21 mouse cellular contexts compared by ENCODE assay signal in genomic region chr10:43502599-43502998, GRCm38 (mm10). TPM values are rescaled to one million over a fixed set of nuclear protein-coding genes. Genes with fewer than 3 reads are reported as not detected.
DNase-seq lines count a peak whose midpoint lies in the region; ATAC-seq and TF ChIP-seq lines count a peak whose summit lies in the region.
"Had no signal": no experiment of that assay in that cellular context is flagged by ENCODE, and none has a peak within 500 bp of the region (broad histone marks: within the 10 kb centered on the region; RNA-seq: fewer than 3 reads in every experiment).

No protein-coding gene starts in this region.

- no peak overlapping the region for H3K4me3 ChIP-seq in cerebellum, adult 2 months (replicated peaks; ENCODE audit: insufficient read depth, low read depth, low read length)
- H3K4me3 ChIP-seq: embryonic facial prominence, embryonic 10.5 days; heart, adult 2 months; heart, embryonic 15.5 days; kidney, embryonic 15.5 days; limb, embryonic 15.5 days; midbrain, embryonic 12.5 days; neural tube, embryonic 12.5 days had no signal

- peak; percentile 70 for ATAC-seq in frontal cortex, adult (ENCODE audit: low TSS enrichment)
- ATAC-seq: intestine, embryonic 16.5 days had no signal

- no peak for TF ChIP-seq CTCF in brain, embryonic 14.5 days (IDR thresholded peaks at IDR 0.05; ENCODE audit: borderline replicate concordance, extremely low read depth, insufficient read depth, insufficient read length)
- TF ChIP-seq CTCF in cerebellum, adult 2 months (IDR thresholded peaks at IDR 0.05; ENCODE audit: borderline replicate concordance, insufficient read depth, low read depth, low read length), result no peak

- H3K4me1 ChIP-seq in cerebellum, adult 2 months (ENCODE audit: control insufficient read depth, insufficient read depth, low read length), result peaks cover 10% of the 10 kb centered on the region
- H3K4me1 ChIP-seq: embryonic facial prominence, embryonic 10.5 days; heart, embryonic 15.5 days; kidney, embryonic 15.5 days; limb, embryonic 15.5 days; midbrain, embryonic 12.5 days; neural tube, embryonic 12.5 days had no signal

- DNase-seq in frontal cortex, adult 2 months (ENCODE audit: extremely low spot score in 1 of 2, low spot score in 1 of 2), result no peak
- DNase-seq in brain, embryonic 14.5 days (ENCODE audit: low read depth), result peak; percentile 68
- peak; percentile 57 to 76 for DNase-seq in cerebellum, adult 2 months
- peak; percentile 45 to 51 for DNase-seq in cerebellum, postnatal 36 days
- DNase-seq in testis, postnatal 10 days (ENCODE audit: low spot score), result no peak
- DNase-seq in thymus, postnatal 36 days, result no peak
- no peak for DNase-seq in layer of hippocampus, postnatal 14 days (ENCODE audit: low spot score in 2 of 2)
- DNase-seq: B cell, adult 2 months; gastrocnemius, postnatal 14 days; heart, adult 2 months; heart, postnatal 4 days; right cerebral cortex, postnatal 4 days had no signal

- 5% methylated on average over 4 of the region's 4 CpGs for WGBS in cerebellum, adult 2 months

- TF ChIP-seq POLR2A in brain, embryonic 14.5 days (IDR thresholded peaks at IDR 0.05; ENCODE audit: borderline replicate concordance, extremely low read depth, insufficient read depth, insufficient read length, poor library complexity, severe bottlenecking), result no peak
- TF ChIP-seq POLR2A in cerebellum, adult 2 months (IDR thresholded peaks at IDR 0.05; ENCODE audit: borderline replicate concordance, insufficient read depth, low read length), result no peak

- 0 out of 2 replicates have a peak, but pooled peaks cover 1% of the 10 kb centered on the region for H3K27me3 ChIP-seq in cerebellum, adult 2 months (ENCODE audit: control insufficient read depth, insufficient read depth, low read length)
- H3K27me3 ChIP-seq: heart, embryonic 15.5 days; kidney, embryonic 15.5 days; limb, embryonic 15.5 days; midbrain, embryonic 12.5 days; neural tube, embryonic 12.5 days had no signal

- H3K27ac ChIP-seq in cerebellum, adult 2 months (ENCODE audit: insufficient read depth, low read length), result no peak overlapping the region
- H3K27ac ChIP-seq: embryonic facial prominence, embryonic 10.5 days; heart, adult 2 months; heart, embryonic 15.5 days; kidney, embryonic 15.5 days; limb, embryonic 15.5 days; midbrain, embryonic 12.5 days; neural tube, embryonic 12.5 days; stomach, postnatal 0 days had no signal

RNA-seq across cellular contexts. Expression of gene Gm9803, which starts 21.3 kb away (rescaled TPM):
- 15.4 and 24.6 TPM in 2 replicates for polyA plus RNA-seq in frontal cortex, adult 2 months (2012; rRNA removed)
- polyA plus RNA-seq in brain, embryonic 14.5 days (2012; rRNA removed), result 15.0 and 45.2 TPM in 2 replicates
- polyA plus RNA-seq in cerebellum, adult 2 months (2012; rRNA removed), result 13.4 and 15.7 TPM in 2 replicates
- total RNA-seq in layer of hippocampus, postnatal 14 days (2021), result 10 to 100 TPM in 1 of 2 experiments, not detected in 1; 10.7 TPM

RNA-seq across cellular contexts. Expression of gene Bend3, which starts 24.0 kb away (rescaled TPM):
- polyA plus RNA-seq in frontal cortex, adult 2 months (2012; rRNA removed), result 4.6 and 5.0 TPM in 2 replicates
- polyA plus RNA-seq in brain, embryonic 14.5 days (2012; rRNA removed), result 10.5 and 13.1 TPM in 2 replicates
- polyA plus RNA-seq in cerebellum, adult 2 months (2012; rRNA removed), result 2.8 and 3.2 TPM in 2 replicates
- 1 to 10 TPM; 6.3 to 7.6 TPM for total RNA-seq in layer of hippocampus, postnatal 14 days (2021)

RNA-seq across cellular contexts. Expression of gene 1700021F05Rik, which starts 38.2 kb away (rescaled TPM):
- polyA plus RNA-seq in frontal cortex, adult 2 months (2012; rRNA removed), result 40.7 and 46.0 TPM in 2 replicates
- polyA plus RNA-seq in brain, embryonic 14.5 days (2012; rRNA removed), result 17.9 and 26.4 TPM in 2 replicates
- 37.6 and 40.9 TPM in 2 replicates for polyA plus RNA-seq in cerebellum, adult 2 months (2012; rRNA removed)
- 10 to 100 TPM; 49.0 to 49.1 TPM for total RNA-seq in layer of hippocampus, postnatal 14 days (2021)

Comparison
In these comparisons a context has a peak if more than half of its experiments do, and no peak if none do; other contexts are left out.
1. DNase-seq: peak in brain, embryonic 14.5 days (single experiment), cerebellum, adult 2 months (2 of 2) and cerebellum, postnatal 36 days (2 of 2); none in frontal cortex, adult 2 months (0 of 2), testis, postnatal 10 days (single experiment), thymus, postnatal 36 days (0 of 2) and layer of hippocampus, postnatal 14 days (0 of 2).